Mouse (Mus musculus) neural tube, embryonic 11.5 days (tissue): ENCODE results near the gene Acot4. TPM values are rescaled to one million over a fixed set of nuclear protein-coding genes. Genes with fewer than 3 reads are reported as not detected.
"Not testable (repeated sequence)": the region's sequence is repeated elsewhere in the genome, so short reads cannot be mapped to it uniquely, and the experiment has no call there.

Source experiments
- ATAC-seq: fragments of 200-750 bp; cut with Nextera tagmentation; 2 replicates; pipeline ENCODE4 v1.8.0; 2017; ENCODE audit warnings: moderate number of reproducible peaks, mild to moderate bottlenecking, moderate TSS enrichment, moderate library complexity; ENCODE audit not compliant: insufficient read depth, low FRiP score, low TSS enrichment
- DNase-seq: peaks from one replicate; pipeline ENCODE4 v3.0.0-alpha.2; 2015; ENCODE audit warnings: low spot score
- H3K27ac ChIP-seq: fragments of 300-500 bp; sonication (generic); 2 replicates; pipeline ENCODE4 v1.5.1; 2014; ENCODE audit warnings: low read depth, mild to moderate bottlenecking, low read length
- H3K27me3 ChIP-seq: fragments of 300-500 bp; sonication (generic); 2 replicates; pipeline ENCODE4 v1.6.1; 2014; ENCODE audit warnings: mild to moderate bottlenecking, low read length, mixed read lengths; ENCODE audit not compliant: control insufficient read depth, insufficient read depth
- H3K36me3 ChIP-seq: fragments of 300-500 bp; sonication (generic); 2 replicates; pipeline ENCODE4 v1.6.1; 2014; ENCODE audit warnings: mild to moderate bottlenecking, low read length, moderate library complexity, mixed read lengths; ENCODE audit not compliant: control insufficient read depth, insufficient read depth
- H3K4me1 ChIP-seq: fragments of 300-500 bp; sonication (generic); 2 replicates; pipeline ENCODE4 v1.6.1; 2014; ENCODE audit warnings: low read length, mixed read lengths; ENCODE audit not compliant: control insufficient read depth, insufficient read depth
- H3K4me2 ChIP-seq: fragments of 300-500 bp; sonication (generic); 2 replicates; pipeline ENCODE4 v1.6.1; 2014; ENCODE audit warnings: low read depth, mild to moderate bottlenecking, moderate library complexity
- H3K4me3 ChIP-seq: fragments of 300-500 bp; sonication (generic); 2 replicates; pipeline ENCODE4 v1.5.1; 2014; ENCODE audit warnings: low read depth, low read length
- H3K9ac ChIP-seq: fragments of 300-500 bp; sonication (generic); 2 replicates; pipeline ENCODE4 v1.6.1; 2014; ENCODE audit warnings: mild to moderate bottlenecking, low read length
- H3K9me3 ChIP-seq: fragments of 300-500 bp; sonication (generic); 2 replicates; pipeline ENCODE4 v1.6.1; 2016; ENCODE audit warnings: low read length; ENCODE audit not compliant: control insufficient read depth
- WGBS: fragments of 180-500 bp; shearing (Covaris S2); extraction: QIAGEN DNeasy Blood & Tissue Kit; methylation state at CpG from one replicate; pipeline ENCODE4 v1.1.7; 2014; 5-methylcytosine and 5-hydroxymethylcytosine counted together
- polyA plus RNA-seq: library from polyadenylated mRNA; unstranded; fragments of >200 nt; fragmentation: Nextera tagmentation; extraction: Ambion mirVana; gene quantifications from 2 replicates; pipeline ENCODE4 v1.2.1, GENCODE M21; 2014

Gene Acot4
- polyA plus RNA-seq, 1 experiment from 2014 or later: 0.13 TPM

DNA sequence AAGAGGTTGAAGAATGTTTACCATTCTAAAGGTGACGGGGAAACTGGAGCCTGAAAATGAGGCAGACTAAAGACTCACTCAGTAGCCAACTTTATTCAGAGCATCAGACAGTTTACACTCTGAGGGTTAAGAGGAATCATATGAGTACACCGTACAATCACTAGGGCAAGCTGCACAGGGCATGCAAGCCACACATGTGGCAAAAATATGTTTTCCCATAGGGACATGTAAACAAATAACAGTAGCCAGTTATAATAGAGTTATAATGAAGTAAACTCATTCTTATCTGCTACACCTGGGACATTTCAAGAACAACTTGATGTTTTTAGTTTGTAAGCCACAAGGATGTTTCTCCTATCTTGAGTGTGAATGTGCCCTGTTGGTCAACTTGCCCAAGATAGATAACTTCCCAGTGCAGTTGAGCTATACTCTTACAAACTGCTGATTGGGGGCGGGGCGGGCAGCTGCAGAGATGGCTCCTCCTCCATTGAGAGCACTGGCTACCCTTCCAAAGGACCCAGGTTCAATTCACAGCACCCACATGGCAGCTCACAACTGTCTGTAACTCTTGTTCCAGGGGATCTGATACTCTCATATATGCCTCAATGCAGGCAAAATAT, 39.3 kb downstream of the Acot4 start:
- Histone ChIP-seq H3K27ac (no peak overlapping the region), H3K4me1 (no peaks in the 10 kb centered on the region), H3K9ac (no peak overlapping the region), H3K9me3 (no peaks in the 10 kb centered on the region), H3K4me2 (no peak overlapping the region), H3K4me3 (no peak overlapping the region), H3K36me3 (no peaks in the 10 kb centered on the region), H3K27me3 (no peaks in the 10 kb centered on the region)
- DNase-seq: no peak
- WGBS: 94% methylated on average over 4 of the region's 4 CpGs
- no peak for ATAC-seq

- 80% methylated on average over 2 of the region's 2 CpGs for WGBS
- Histone ChIP-seq H3K4me3 (no peak overlapping the region), H3K9me3 (no peaks in the 10 kb centered on the region), H3K36me3 (no peaks in the 10 kb centered on the region), H3K27me3 (no peaks in the 10 kb centered on the region), H3K4me2 (no peak overlapping the region), H3K9ac (no peak overlapping the region), H3K4me1 (no peaks in the 10 kb centered on the region), H3K27ac (no peak overlapping the region)
- no peak for DNase-seq
- no peak for ATAC-seq
These were observed 45.7 kb downstream of the Acot4 start for GRCm38 (mm10) chr12:84083842-84084241.

DNA sequence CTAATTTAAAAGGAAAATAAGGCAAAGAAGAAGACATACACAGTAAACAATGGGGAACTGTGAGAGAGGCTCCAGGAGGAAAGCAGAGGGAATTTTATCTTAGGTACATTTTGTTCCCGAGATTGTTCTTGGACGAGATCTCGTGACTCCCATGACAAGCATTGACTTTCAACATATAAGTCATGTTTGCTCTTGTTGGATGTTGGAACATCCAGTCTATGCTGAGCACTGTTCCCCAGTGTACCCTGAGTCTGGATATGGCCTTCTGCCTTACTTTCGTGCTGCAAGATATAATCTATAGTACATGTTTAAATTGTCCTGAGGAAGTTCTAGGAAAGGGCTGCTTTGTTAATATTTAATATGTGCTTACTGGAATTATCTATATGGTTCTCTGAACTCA, 46.4 kb downstream of the Acot4 start:
- 92% methylated on average over 4 of the region's 4 CpGs for WGBS

DNA sequence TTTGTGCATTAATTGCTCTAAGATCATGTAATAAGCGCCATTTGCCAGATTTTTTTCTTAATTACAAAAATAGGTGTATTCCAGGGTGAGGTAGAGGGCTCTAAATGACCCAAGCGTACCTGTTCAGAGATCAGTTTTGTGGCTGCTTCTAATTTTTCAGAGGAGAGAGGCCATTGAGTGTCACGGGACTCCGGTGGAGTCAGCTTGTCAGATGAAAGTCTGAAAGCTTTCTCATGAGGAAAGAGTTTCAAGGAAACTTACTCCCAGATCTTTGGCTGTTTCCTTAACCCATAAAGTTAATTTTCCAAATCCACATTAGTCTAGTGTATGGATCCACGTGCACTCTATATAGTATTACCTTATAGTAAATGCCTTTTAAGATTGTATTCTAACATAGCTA, 56.5 kb downstream of the Acot4 start:
- H3K27ac ChIP-seq, H3K4me1 ChIP-seq, H3K4me2 ChIP-seq, H3K9ac ChIP-seq, H3K4me3 ChIP-seq, H3K36me3 ChIP-seq, DNase-seq, H3K27me3 ChIP-seq, ATAC-seq, H3K9me3 ChIP-seq: not testable (repeated sequence)
- WGBS: 85% methylated on average over 5 of the region's 5 CpGs

More for the DNA sequence above, 46.4 kb downstream of the Acot4 start:
- Histone ChIP-seq H3K27me3 (no peaks in the 10 kb centered on the region), H3K9me3 (0 out of 2 replicates have a peak, but pooled peaks cover 2% of the 10 kb centered on the region), H3K4me2 (no peak overlapping the region), H3K4me1 (no peaks in the 10 kb centered on the region), H3K4me3 (no peak overlapping the region), H3K9ac (no peak overlapping the region), H3K27ac (no peak overlapping the region), H3K36me3 (no peaks in the 10 kb centered on the region)
- ATAC-seq (no peak), DNase-seq (no peak)

Other genes starting within 250 kb of the Acot4 start
- gene Numb, start 116.4 kb upstream of the Acot4 start, polyA plus RNA-seq: 27.1 and 30.8 TPM in 2 replicates
- gene Riox1, start 87.8 kb upstream of the Acot4 start, polyA plus RNA-seq: 17.8 and 18.9 TPM in 2 replicates
- not detected in 2 replicates for gene Heatr4, start 53.5 kb upstream of the Acot4 start, polyA plus RNA-seq
- 12.6 and 14.9 TPM in 2 replicates for gene Acot2, start 50.5 kb upstream of the Acot4 start, polyA plus RNA-seq
- 62.4 and 74.8 TPM in 2 replicates for gene Acot1, start 28.9 kb upstream of the Acot4 start, polyA plus RNA-seq
- gene Gm49366, start 556 bp downstream of the Acot4 start, polyA plus RNA-seq: not detected in 2 replicates
- gene Acot3, start 13.8 kb downstream of the Acot4 start, polyA plus RNA-seq: 0.12 and 0.20 TPM in 2 replicates
- gene Acot5, start 30.9 kb downstream of the Acot4 start, polyA plus RNA-seq: not detected in 2 replicates
- 0.82 and 1.3 TPM in 2 replicates for gene Acot6, start 62.3 kb downstream of the Acot4 start, polyA plus RNA-seq
- gene Dnal1, start 76.0 kb downstream of the Acot4 start, polyA plus RNA-seq: 5.5 and 6.2 TPM in 2 replicates
- 1.6 and 2.5 TPM in 2 replicates for gene Pnma1, start 110.1 kb downstream of the Acot4 start, polyA plus RNA-seq
- 4.4 and 5.9 TPM in 2 replicates for gene Elmsan1, start 180.5 kb downstream of the Acot4 start, polyA plus RNA-seq
- gene Ptgr2, start 246.9 kb downstream of the Acot4 start, polyA plus RNA-seq: 15.5 and 16.4 TPM in 2 replicates